7 mouse cellular contexts compared by ENCODE assay signal in genomic region chr9:114380881-114381733, GRCm38 (mm10). TPM values are rescaled to one million over a fixed set of nuclear protein-coding genes. Genes with fewer than 3 reads are reported as not detected.
DNase-seq lines count a peak whose midpoint lies in the region; ATAC-seq and TF ChIP-seq lines count a peak whose summit lies in the region.

No protein-coding gene starts in this region.

- TF ChIP-seq CTCF in spleen, adult 2 months (IDR thresholded peaks at IDR 0.05; ENCODE audit: extremely low read depth, insufficient read depth, insufficient read length, insufficient replicate concordance), result peak; percentile 10; the same call in 1 of the 2 replicates

- peak; percentile 83 for ATAC-seq in forebrain, embryonic 15.5 days (replicated peaks)
- peak; percentile 71 for ATAC-seq in midbrain, embryonic 13.5 days

- no peak overlapping the region for H3K9ac ChIP-seq in forebrain, embryonic 15.5 days (replicated peaks)
- no peak overlapping the region for H3K9ac ChIP-seq in midbrain, embryonic 13.5 days (replicated peaks)

- no peak overlapping the region for H3K4me2 ChIP-seq in forebrain, embryonic 15.5 days (replicated peaks)
- H3K4me2 ChIP-seq in midbrain, embryonic 13.5 days (replicated peaks), result no peak overlapping the region

- peaks cover 8% of the 10 kb centered on the region; the same call in 1 of the 2 replicates for H3K36me3 ChIP-seq in spleen, adult 2 months (ENCODE audit: control insufficient read depth, insufficient read depth, low read length)
- H3K36me3 ChIP-seq in forebrain, embryonic 15.5 days, result no peaks in the 10 kb centered on the region
- H3K36me3 ChIP-seq in midbrain, embryonic 13.5 days, result no peaks in the 10 kb centered on the region

- no peaks in the 10 kb centered on the region for H3K27me3 ChIP-seq in spleen, adult 2 months (ENCODE audit: control insufficient read depth, insufficient read depth, low read length)
- H3K27me3 ChIP-seq in forebrain, embryonic 15.5 days, result no peaks in the 10 kb centered on the region
- no peaks in the 10 kb centered on the region for H3K27me3 ChIP-seq in midbrain, embryonic 13.5 days

- no peaks in the 10 kb centered on the region for H3K9me3 ChIP-seq in forebrain, embryonic 15.5 days
- H3K9me3 ChIP-seq in midbrain, embryonic 13.5 days, result no peaks in the 10 kb centered on the region

- H3K4me1 ChIP-seq in spleen, adult 2 months (ENCODE audit: control insufficient read depth, insufficient read depth, insufficient read length), result no peaks in the 10 kb centered on the region
- H3K4me1 ChIP-seq in forebrain, embryonic 15.5 days, result no peaks in the 10 kb centered on the region
- H3K4me1 ChIP-seq in midbrain, embryonic 13.5 days (replicated peaks), result no peaks in the 10 kb centered on the region

- no peak for DNase-seq in spleen, adult 2 months (ENCODE audit: low read depth in 1 of 2, low spot score in 2 of 2)
- no peak for DNase-seq in spleen, postnatal 4 days (ENCODE audit: low spot score in 2 of 2)
- DNase-seq in adrenal gland, postnatal 36 days, result peak; percentile 41 to 51
- DNase-seq in kidney, postnatal 10 days, result peak; percentile 50
- DNase-seq in spleen, adult 12 weeks (ENCODE audit: low spot score), result no peak

- H3K27ac ChIP-seq in spleen, adult 2 months (ENCODE audit: insufficient read depth, low read length), result no peak overlapping the region
- H3K27ac ChIP-seq in forebrain, embryonic 15.5 days (replicated peaks), result no peak overlapping the region
- H3K27ac ChIP-seq in midbrain, embryonic 13.5 days, result no peak overlapping the region

- no peak overlapping the region for H3K4me3 ChIP-seq in spleen, adult 2 months (ENCODE audit: extremely low read depth, insufficient read depth, insufficient read length)
- H3K4me3 ChIP-seq in forebrain, embryonic 15.5 days, result no peak overlapping the region
- no peak overlapping the region for H3K4me3 ChIP-seq in midbrain, embryonic 13.5 days (replicated peaks)

- 75% methylated on average over 17 of the region's 17 CpGs for WGBS in spleen, adult 2 months
- 70% methylated on average over 17 of the region's 17 CpGs for WGBS in forebrain, embryonic 15.5 days
- 71% methylated on average over 17 of the region's 17 CpGs for WGBS in midbrain, embryonic 13.5 days

- no peak for TF ChIP-seq POLR2A in spleen, adult 2 months (IDR thresholded peaks at IDR 0.05; ENCODE audit: low read depth, low read length)

RNA-seq across cellular contexts. Expression of gene Crtap, which starts 9.4 kb away (rescaled TPM):
- polyA plus RNA-seq in spleen, adult 2 months (2012; rRNA removed), result 37.1 and 49.2 TPM in 2 replicates
- total RNA-seq in adrenal gland, postnatal 36 days (2021), result 100 to 1,000 TPM; 111 to 112 TPM
- 19.9 and 20.2 TPM in 2 replicates for polyA plus RNA-seq in forebrain, embryonic 15.5 days (2015; fragmentation: Nextera tagmentation; extraction: Ambion mirVana)
- polyA plus RNA-seq in midbrain, embryonic 13.5 days (2015; fragmentation: Nextera tagmentation; extraction: Ambion mirVana), result 17.6 and 18.2 TPM in 2 replicates

RNA-seq across cellular contexts. Expression of gene Glb1, which starts 19.8 kb away (rescaled TPM):
- polyA plus RNA-seq in spleen, adult 2 months (2012; rRNA removed), result 21.8 and 23.9 TPM in 2 replicates
- 10 to 100 TPM; 29.1 to 32.1 TPM for total RNA-seq in adrenal gland, postnatal 36 days (2021)
- polyA plus RNA-seq in forebrain, embryonic 15.5 days (2015; fragmentation: Nextera tagmentation; extraction: Ambion mirVana), result 21.6 and 21.9 TPM in 2 replicates
- polyA plus RNA-seq in midbrain, embryonic 13.5 days (2015; fragmentation: Nextera tagmentation; extraction: Ambion mirVana), result 20.2 and 22.5 TPM in 2 replicates

RNA-seq across cellular contexts. Expression of gene Tmppe, which starts 19.8 kb away (rescaled TPM):
- 10.2 and 11.2 TPM in 2 replicates for polyA plus RNA-seq in spleen, adult 2 months (2012; rRNA removed)
- 1 to 10 TPM; 6.3 to 7.0 TPM for total RNA-seq in adrenal gland, postnatal 36 days (2021)
- polyA plus RNA-seq in forebrain, embryonic 15.5 days (2015; fragmentation: Nextera tagmentation; extraction: Ambion mirVana), result 7.5 and 7.7 TPM in 2 replicates
- polyA plus RNA-seq in midbrain, embryonic 13.5 days (2015; fragmentation: Nextera tagmentation; extraction: Ambion mirVana), result 8.8 and 9.7 TPM in 2 replicates

RNA-seq across cellular contexts. Expression of gene Bcl2a1c, which starts 51.2 kb away (rescaled TPM):
- polyA plus RNA-seq in spleen, adult 2 months (2012; rRNA removed), result not detected in 2 replicates
- total RNA-seq in adrenal gland, postnatal 36 days (2021), result not detected
- not detected in 2 replicates for polyA plus RNA-seq in forebrain, embryonic 15.5 days (2015; fragmentation: Nextera tagmentation; extraction: Ambion mirVana)
- not detected in 2 replicates for polyA plus RNA-seq in midbrain, embryonic 13.5 days (2015; fragmentation: Nextera tagmentation; extraction: Ambion mirVana)

Comparison
In these comparisons a context has a peak if more than half of its experiments do, and no peak if none do; other contexts are left out.
1. DNase-seq: peak in adrenal gland, postnatal 36 days (2 of 2) and kidney, postnatal 10 days (single experiment); none in spleen, adult 2 months (0 of 2), spleen, postnatal 4 days (0 of 2) and spleen, adult 12 weeks (single experiment).